Mouse (Mus musculus) limb, embryonic 10.5 days (tissue): ENCODE results near the gene Cyth2. TPM values are rescaled to one million over a fixed set of nuclear protein-coding genes. Genes with fewer than 3 reads are reported as not detected.

Experiments used
- DNase-seq: peaks from one replicate; pipeline ENCODE4 v3.0.0-alpha.2; 2017; ENCODE audit warnings: low spot score
- H3K27ac ChIP-seq: fragments of 300-500 bp; sonication (generic); 2 replicates; pipeline ENCODE4 v1.5.1; 2016; ENCODE audit warnings: mild to moderate bottlenecking
- H3K27me3 ChIP-seq: fragments of 300-500 bp; sonication (generic); 2 replicates; pipeline ENCODE4 v1.6.1; 2016; ENCODE audit warnings: low read depth, mild to moderate bottlenecking; ENCODE audit not compliant: poor library complexity, severe bottlenecking
- H3K36me3 ChIP-seq: fragments of 300-500 bp; sonication (generic); 2 replicates; pipeline ENCODE4 v1.6.1; 2016; ENCODE audit warnings: mild to moderate bottlenecking, moderate library complexity
- H3K4me1 ChIP-seq: fragments of 300-500 bp; sonication (generic); 2 replicates; pipeline ENCODE4 v1.6.1; 2016
- H3K4me3 ChIP-seq: fragments of 300-500 bp; sonication (generic); 2 replicates; pipeline ENCODE4 v1.5.1; 2016; ENCODE audit warnings: mild to moderate bottlenecking, moderate library complexity
- H3K9me3 ChIP-seq: fragments of 300-500 bp; sonication (generic); replicated peaks from 2 replicates; pipeline ENCODE4 v1.6.1; 2016; ENCODE audit warnings: mild to moderate bottlenecking
- WGBS: fragments of 180-500 bp; shearing (Covaris S2); methylation state at CpG from one replicate; pipeline ENCODE4 v1.1.7; 2016; 5-methylcytosine and 5-hydroxymethylcytosine counted together
- polyA plus RNA-seq: library from polyadenylated mRNA; unstranded; fragments of >200 nt; fragmentation: Nextera tagmentation; extraction: Ambion mirVana; gene quantifications from 2 replicates; pipeline ENCODE4 v1.2.1, GENCODE M21; 2016

Cyth2 gene
- polyA plus RNA-seq, 1 experiment from 2014 or later: 170 TPM

- H3K9me3 ChIP-seq: no peaks in the 10 kb centered on the region
- H3K27ac ChIP-seq: no peak overlapping the region
- 81% methylated on average over 6 of the region's 6 CpGs for WGBS
- no peak for DNase-seq
- peaks cover 86% of the 10 kb centered on the region for H3K36me3 ChIP-seq
- no peak overlapping the region for H3K4me3 ChIP-seq
- H3K27me3 ChIP-seq: peaks cover 32% of the 10 kb centered on the region
- H3K4me1 ChIP-seq: peaks cover 20% of the 10 kb centered on the region
Observed at GRCm38 (mm10) chr7:45790721-45791120, 23.7 kb downstream of the Cyth2 start.

GRCm38 (mm10) chr7:45787642-45788041 is 26.7 kb downstream of the Cyth2 start:
- peaks cover 55% of the 10 kb centered on the region for H3K36me3 ChIP-seq
- WGBS: 85% methylated on average over 22 of the region's 22 CpGs
- no peak for DNase-seq
- H3K4me3 ChIP-seq: peak overlapping the region; percentile 95
- H3K27ac ChIP-seq: peak overlapping the region; percentile 10
- peaks cover 14% of the 10 kb centered on the region for H3K27me3 ChIP-seq
- H3K9me3 ChIP-seq: no peaks in the 10 kb centered on the region
- H3K4me1 ChIP-seq: peaks cover 44% of the 10 kb centered on the region

- 4% methylated on average over 17 of the region's 17 CpGs for WGBS
- Histone ChIP-seq H3K4me1 (peaks cover 44% of the 10 kb centered on the region), H3K27ac (peak overlapping the region; percentile 91), H3K27me3 (peaks cover 19% of the 10 kb centered on the region), H3K36me3 (peaks cover 47% of the 10 kb centered on the region), H3K9me3 (no peaks in the 10 kb centered on the region), H3K4me3 (peak overlapping the region; percentile 95)
- DNase-seq: peak; percentile 62
Observed at GRCm38 (mm10) chr7:45786661-45787413, 27.5 kb downstream of the Cyth2 start.

GRCm38 (mm10) chr7:45786136-45786578 is 28.2 kb downstream of the Cyth2 start:
- H3K27ac ChIP-seq: peak overlapping the region; percentile 91
- H3K36me3 ChIP-seq: peaks cover 40% of the 10 kb centered on the region
- peaks cover 44% of the 10 kb centered on the region for H3K4me1 ChIP-seq
- WGBS: under 1% methylated on average over 14 of the region's 14 CpGs
- H3K27me3 ChIP-seq: peaks cover 19% of the 10 kb centered on the region
- DNase-seq: peak; percentile 79
- H3K4me3 ChIP-seq: peak overlapping the region; percentile 95
- no peaks in the 10 kb centered on the region for H3K9me3 ChIP-seq

- H3K27ac ChIP-seq: peak overlapping the region; percentile 91
- H3K27me3 ChIP-seq: peaks cover 24% of the 10 kb centered on the region
- H3K9me3 ChIP-seq: no peaks in the 10 kb centered on the region
- H3K36me3 ChIP-seq: peaks cover 34% of the 10 kb centered on the region
- no peak for DNase-seq
- H3K4me3 ChIP-seq: peak overlapping the region; percentile 95
- H3K4me1 ChIP-seq: peaks cover 44% of the 10 kb centered on the region
- under 1% methylated on average over 40 of the region's 42 CpGs for WGBS
Observed at GRCm38 (mm10) chr7:45785388-45786135, 28.8 kb downstream of the Cyth2 start.

- DNase-seq: peak; percentile 92
- H3K4me3 ChIP-seq: peak within 1 kb of the TSS; percentile 95
- H3K4me1 ChIP-seq: peaks cover 44% of the 10 kb centered on the region
- H3K9me3 ChIP-seq: no peaks in the 10 kb centered on the region
- peaks cover 26% of the 10 kb centered on the region for H3K36me3 ChIP-seq
- peak within 1 kb of the TSS; percentile 91 for H3K27ac ChIP-seq
- WGBS: 28% methylated on average over 20 of the region's 20 CpGs
- H3K27me3 ChIP-seq: peaks cover 26% of the 10 kb centered on the region
Observed at GRCm38 (mm10) chr7:45784524-45785372, 29.6 kb downstream of the Cyth2 start, which contains the start of gene Sult2b1. TSS of gene Sult2b1 (minus strand) at chr7:45784669.

GRCm38 (mm10) chr7:45783511-45784091 is 30.8 kb downstream of the Cyth2 start, which contains the start of gene Lmtk3:
TSS of gene Lmtk3 (plus strand) at chr7:45783738.
- DNase-seq: peak; percentile 85

GRCm38 (mm10) chr7:45782271-45782670 is 32.1 kb downstream of the Cyth2 start:
- Histone ChIP-seq H3K4me1 (peaks cover 48% of the 10 kb centered on the region), H3K27ac (no peak overlapping the region), H3K4me3 (no peak overlapping the region), H3K27me3 (peaks cover 38% of the 10 kb centered on the region), H3K9me3 (no peaks in the 10 kb centered on the region), H3K36me3 (peaks cover 1% of the 10 kb centered on the region; the same call in 1 of the 2 replicates)
- 78% methylated on average over 4 of the region's 4 CpGs for WGBS
- no peak for DNase-seq

More at GRCm38 (mm10) chr7:45783511-45784091, 30.8 kb downstream of the Cyth2 start, which contains the start of gene Lmtk3:
- Histone ChIP-seq H3K4me1 (peaks cover 55% of the 10 kb centered on the region), H3K27ac (peak within 1 kb of the TSS; percentile 91), H3K27me3 (peaks cover 37% of the 10 kb centered on the region), H3K9me3 (no peaks in the 10 kb centered on the region), H3K4me3 (peak within 1 kb of the TSS; percentile 95), H3K36me3 (peaks cover 15% of the 10 kb centered on the region)
- WGBS: 1% methylated on average over 38 of the region's 38 CpGs

GRCm38 (mm10) chr7:45779081-45779641 is 35.2 kb downstream of the Cyth2 start:
- Histone ChIP-seq H3K27me3 (peaks cover 27% of the 10 kb centered on the region), H3K4me1 (peaks cover 19% of the 10 kb centered on the region), H3K36me3 (no peaks in the 10 kb centered on the region), H3K4me3 (peak overlapping the region; percentile 11; the same call in 1 of the 2 replicates), H3K9me3 (no peaks in the 10 kb centered on the region), H3K27ac (no peak overlapping the region)
- no peak for DNase-seq
- WGBS: 29% methylated on average over 22 of the region's 22 CpGs

GRCm38 (mm10) chr7:45775237-45775636 is 39.1 kb downstream of the Cyth2 start:
- Histone ChIP-seq H3K4me1 (peaks cover 10% of the 10 kb centered on the region; the same call in 1 of the 2 replicates), H3K27ac (no peak overlapping the region), H3K4me3 (no peak overlapping the region), H3K27me3 (peaks cover 14% of the 10 kb centered on the region), H3K9me3 (no peaks in the 10 kb centered on the region), H3K36me3 (no peaks in the 10 kb centered on the region)
- 80% methylated on average over 7 of the region's 7 CpGs for WGBS
- no peak for DNase-seq

GRCm38 (mm10) chr7:45771101-45771500 is 43.3 kb downstream of the Cyth2 start:
- 70% methylated on average over 4 of the region's 4 CpGs for WGBS
- Histone ChIP-seq H3K4me1 (no peaks in the 10 kb centered on the region), H3K36me3 (no peaks in the 10 kb centered on the region), H3K27me3 (no peaks in the 10 kb centered on the region), H3K4me3 (no peak overlapping the region), H3K9me3 (no peaks in the 10 kb centered on the region), H3K27ac (no peak overlapping the region)
- DNase-seq: no peak
